Comparison of ENCODE assay signal across 14 mouse cellular contexts in the genomic region with DNA sequence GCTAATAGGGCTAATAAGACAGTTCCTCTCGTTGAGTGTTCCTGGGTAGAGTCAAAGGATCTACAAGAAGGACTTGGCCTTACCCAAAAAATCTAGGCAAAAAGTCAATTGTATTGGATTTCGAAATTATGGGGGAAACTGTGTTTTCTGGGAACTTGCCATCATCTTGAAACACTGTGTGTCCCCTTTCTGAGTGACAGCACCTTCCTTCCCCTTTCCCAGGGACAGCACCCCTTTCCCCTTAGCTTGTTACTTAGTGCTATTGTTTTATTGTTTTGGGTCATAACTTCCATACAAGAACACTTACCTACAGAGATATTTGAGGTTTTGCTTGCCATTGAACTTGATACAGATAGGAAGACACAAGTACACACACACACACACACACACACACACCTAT.
"Had no signal": no experiment of that assay in that cellular context is flagged by ENCODE, and none has a peak within 500 bp of the region (broad histone marks: within the 10 kb centered on the region; RNA-seq: fewer than 3 reads in every experiment).

No protein-coding gene starts in this region.

- DNase-seq: kidney, adult 18-20 months; kidney, adult 9 months; kidney, postnatal 14 days; kidney, postnatal 4 days; layer of hippocampus, postnatal 36 days; liver, embryonic 13.5 days; lung, embryonic 14.5 days; midbrain, embryonic 14.5 days; retina, postnatal 1 day; right cerebral cortex, postnatal 25 days; spleen, adult 18-20 months; thymus, postnatal 36 days had no signal

- ATAC-seq: intestine, embryonic 16.5 days; lung, postnatal 0 days had no signal
